Mouse (Mus musculus): ENCODE results near the gene Dglucy. TPM values are rescaled to one million over a fixed set of nuclear protein-coding genes. Genes with fewer than 3 reads are reported as not detected.
A peak's percentile ranks its signal among the peaks of the same experiment; 100 is the strongest.

Gene Dglucy
- polyA plus RNA-seq (2016; fragmentation: Nextera tagmentation; extraction: Ambion mirVana) = 0.06 and 0.10 TPM in 2 replicates

GRCm38 (mm10) chr12:100778934-100779865, at the start of gene Dglucy:
TSS of gene Dglucy (plus strand) at chr12:100779057.
- 75% methylated on average over 12 of the region's 12 CpGs for WGBS

GRCm38 (mm10) chr12:100735156-100735555, 43.7 kb upstream of the Dglucy start:
- DNase-seq (ENCODE audit: low spot score) = no peak
- H3K27ac ChIP-seq (replicated peaks) = no peak overlapping the region
- WGBS = 71% methylated on average over 5 of the region's 5 CpGs
- no peak overlapping the region for H3K4me3 ChIP-seq
- no peaks in the 10 kb centered on the region for H3K9me3 ChIP-seq (replicated peaks)
- H3K4me1 ChIP-seq = no peaks in the 10 kb centered on the region
- no peaks in the 10 kb centered on the region for H3K27me3 ChIP-seq (ENCODE audit: low read depth, poor library complexity, severe bottlenecking)
- no peaks in the 10 kb centered on the region for H3K36me3 ChIP-seq

More at GRCm38 (mm10) chr12:100778934-100779865, at the start of gene Dglucy:
- Histone ChIP-seq H3K36me3 (no peaks in the 10 kb centered on the region), H3K27ac (replicated peaks) (peak within 1 kb of the TSS; percentile 52; the same call in 1 of the 2 replicates), H3K27me3 (ENCODE audit: low read depth, poor library complexity, severe bottlenecking) (no peaks in the 10 kb centered on the region), H3K9me3 (replicated peaks) (no peaks in the 10 kb centered on the region), H3K4me3 (no peak within 1 kb of the TSS), H3K4me1 (peaks cover 6% of the 10 kb centered on the region)
- no peak for DNase-seq (ENCODE audit: low spot score)

- no peaks in the 10 kb centered on the region for H3K36me3 ChIP-seq
- 84% methylated on average over 2 of the region's 2 CpGs for WGBS
These were observed 43.3 kb upstream of the Dglucy start for GRCm38 (mm10) chr12:100735581-100735980.

GRCm38 (mm10) chr12:100738498-100738897, 40.4 kb upstream of the Dglucy start:
- no peak for DNase-seq (ENCODE audit: low spot score)
- 70% methylated on average over 3 of the region's 3 CpGs for WGBS
- no peaks in the 10 kb centered on the region for H3K36me3 ChIP-seq
- H3K27ac ChIP-seq (replicated peaks) = no peak overlapping the region
- H3K27me3 ChIP-seq (ENCODE audit: low read depth, poor library complexity, severe bottlenecking) = no peaks in the 10 kb centered on the region
- no peaks in the 10 kb centered on the region for H3K4me1 ChIP-seq
- H3K9me3 ChIP-seq (replicated peaks) = no peaks in the 10 kb centered on the region
- H3K4me3 ChIP-seq = no peak overlapping the region

More at GRCm38 (mm10) chr12:100735581-100735980, 43.3 kb upstream of the Dglucy start:
- H3K27me3 ChIP-seq (ENCODE audit: low read depth, poor library complexity, severe bottlenecking) = no peaks in the 10 kb centered on the region
- H3K27ac ChIP-seq (replicated peaks) = no peak overlapping the region
- no peaks in the 10 kb centered on the region for H3K4me1 ChIP-seq
- DNase-seq (ENCODE audit: low spot score) = no peak
- H3K9me3 ChIP-seq (replicated peaks) = no peaks in the 10 kb centered on the region
- H3K4me3 ChIP-seq = no peak overlapping the region

- Histone ChIP-seq H3K27me3 (ENCODE audit: low read depth, poor library complexity, severe bottlenecking) (no peaks in the 10 kb centered on the region), H3K36me3 (no peaks in the 10 kb centered on the region), H3K4me1 (no peaks in the 10 kb centered on the region), H3K9me3 (replicated peaks) (no peaks in the 10 kb centered on the region), H3K27ac (replicated peaks) (no peak overlapping the region), H3K4me3 (no peak overlapping the region)
- DNase-seq (ENCODE audit: low spot score) = no peak
- 73% methylated on average over 4 of the region's 4 CpGs for WGBS
These were observed 39.8 kb upstream of the Dglucy start for GRCm38 (mm10) chr12:100739011-100739570.

DNA sequence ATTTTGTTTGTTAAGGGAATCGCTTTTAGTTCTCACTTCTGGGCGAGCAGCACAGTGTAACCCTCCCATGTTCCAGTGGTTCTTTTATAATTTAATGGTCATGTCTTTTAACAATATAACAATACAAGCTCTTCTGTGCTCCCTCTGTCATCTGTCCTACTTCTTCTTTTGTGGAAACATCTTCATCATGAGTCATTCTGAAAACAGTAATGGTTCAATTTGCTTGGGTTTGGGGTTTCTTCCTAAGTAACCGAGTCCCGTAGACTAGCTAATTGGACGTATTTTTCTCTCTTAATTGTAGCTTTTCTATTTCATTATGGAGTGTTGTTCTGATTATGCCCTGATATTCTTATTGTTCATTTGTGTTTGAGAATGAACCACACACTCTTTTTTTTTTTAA, 38.5 kb upstream of the Dglucy start:
- Histone ChIP-seq H3K4me3 (no peak overlapping the region), H3K9me3 (replicated peaks) (no peaks in the 10 kb centered on the region), H3K4me1 (no peaks in the 10 kb centered on the region), H3K27ac (replicated peaks) (no peak overlapping the region), H3K27me3 (ENCODE audit: low read depth, poor library complexity, severe bottlenecking) (no peaks in the 10 kb centered on the region), H3K36me3 (no peaks in the 10 kb centered on the region)
- DNase-seq (ENCODE audit: low spot score) = no peak
- WGBS = 94% methylated on average over 5 of the region's 5 CpGs

DNA sequence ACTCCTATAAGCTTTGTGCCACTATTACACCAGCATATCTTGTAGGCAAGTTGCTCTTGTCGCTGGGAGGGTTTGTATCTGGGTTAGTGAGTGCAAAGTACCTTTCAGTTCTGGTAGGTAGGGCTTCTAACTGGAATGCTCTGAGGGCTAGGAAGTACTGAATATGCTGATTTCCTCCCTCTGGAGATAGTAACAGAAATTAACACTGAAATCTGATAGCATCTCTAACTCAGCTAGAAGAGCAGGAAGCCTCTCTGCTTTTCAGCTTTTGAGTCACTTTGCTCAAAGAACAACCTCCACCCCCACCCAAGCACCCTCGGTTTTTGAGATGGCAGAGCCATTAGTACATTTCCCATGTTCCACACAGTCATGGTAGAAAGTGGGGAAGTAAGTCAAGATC, 36.4 kb upstream of the Dglucy start:
- no peak overlapping the region for H3K4me3 ChIP-seq

DNA sequence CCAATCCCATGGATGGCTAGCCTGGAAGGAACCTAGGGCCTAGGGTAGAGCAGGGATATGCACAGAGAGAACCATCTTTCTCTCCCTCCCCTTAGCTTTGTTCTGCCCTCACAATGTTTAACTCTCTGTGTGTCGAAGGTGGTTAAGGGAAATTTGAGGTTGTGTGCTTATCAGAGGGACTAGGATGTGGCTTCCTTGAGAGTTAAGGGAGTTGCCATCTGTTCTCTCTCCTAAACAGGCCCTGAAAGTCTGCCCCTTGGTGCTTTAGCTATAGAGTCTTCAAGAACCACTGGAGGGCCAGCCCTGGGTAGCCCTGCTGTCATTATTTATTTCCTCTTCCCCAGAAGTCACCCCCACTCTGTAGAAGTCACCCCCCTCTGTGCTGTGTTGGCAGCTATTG, 25.9 kb upstream of the Dglucy start:
- DNase-seq (ENCODE audit: low spot score) = no peak
- Histone ChIP-seq H3K27ac (replicated peaks) (no peak overlapping the region), H3K27me3 (ENCODE audit: low read depth, poor library complexity, severe bottlenecking) (no peaks in the 10 kb centered on the region), H3K36me3 (no peaks in the 10 kb centered on the region), H3K4me1 (peaks cover 15% of the 10 kb centered on the region), H3K9me3 (replicated peaks) (no peaks in the 10 kb centered on the region), H3K4me3 (no peak overlapping the region)
- WGBS = 81% methylated on average over 1 of the region's 1 CpGs

More for the DNA sequence above, 36.4 kb upstream of the Dglucy start:
- WGBS = 75% methylated on average over 2 of the region's 2 CpGs
- Histone ChIP-seq H3K27me3 (ENCODE audit: low read depth, poor library complexity, severe bottlenecking) (no peaks in the 10 kb centered on the region), H3K27ac (replicated peaks) (no peak overlapping the region), H3K4me1 (no peaks in the 10 kb centered on the region), H3K36me3 (no peaks in the 10 kb centered on the region), H3K9me3 (replicated peaks) (no peaks in the 10 kb centered on the region)
- DNase-seq (ENCODE audit: low spot score) = no peak

DNA sequence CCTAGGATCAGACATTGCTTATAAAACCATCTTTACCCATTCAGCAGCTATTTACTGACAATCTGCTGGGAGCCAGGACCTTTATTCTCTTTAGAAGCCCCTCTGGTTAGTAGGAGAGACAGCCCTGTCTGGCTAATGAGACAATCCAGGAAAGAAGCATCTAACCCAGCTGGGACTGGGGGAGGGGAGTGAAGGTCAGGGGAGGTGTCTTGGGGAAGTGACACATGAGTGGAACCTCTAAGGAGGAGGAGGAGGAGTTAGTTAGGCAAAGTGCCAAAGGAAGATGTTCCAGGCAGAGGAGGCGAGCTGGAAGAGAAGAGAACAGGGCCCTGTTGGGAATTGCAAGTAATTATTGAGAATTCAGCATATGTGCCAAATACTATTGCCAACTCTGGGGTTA, 25.1 kb upstream of the Dglucy start:
- DNase-seq (ENCODE audit: low spot score) = no peak
- Histone ChIP-seq H3K27ac (replicated peaks) (no peak overlapping the region), H3K9me3 (replicated peaks) (no peaks in the 10 kb centered on the region), H3K4me1 (peaks cover 15% of the 10 kb centered on the region), H3K36me3 (no peaks in the 10 kb centered on the region), H3K4me3 (no peak overlapping the region), H3K27me3 (ENCODE audit: low read depth, poor library complexity, severe bottlenecking) (no peaks in the 10 kb centered on the region)
- 77% methylated on average over 1 of the region's 1 CpGs for WGBS

- peak overlapping the region; percentile 46 for H3K27ac ChIP-seq (replicated peaks)
- no peak overlapping the region for H3K4me3 ChIP-seq
- no peaks in the 10 kb centered on the region for H3K9me3 ChIP-seq (replicated peaks)
- peak; percentile 14 for DNase-seq (ENCODE audit: low spot score)
- H3K27me3 ChIP-seq (ENCODE audit: low read depth, poor library complexity, severe bottlenecking) = no peaks in the 10 kb centered on the region
- H3K36me3 ChIP-seq = no peaks in the 10 kb centered on the region
- H3K4me1 ChIP-seq = peaks cover 15% of the 10 kb centered on the region
- WGBS = 36% methylated on average over 4 of the region's 4 CpGs
These were observed 21.4 kb upstream of the Dglucy start for GRCm38 (mm10) chr12:100757427-100757826.

DNA sequence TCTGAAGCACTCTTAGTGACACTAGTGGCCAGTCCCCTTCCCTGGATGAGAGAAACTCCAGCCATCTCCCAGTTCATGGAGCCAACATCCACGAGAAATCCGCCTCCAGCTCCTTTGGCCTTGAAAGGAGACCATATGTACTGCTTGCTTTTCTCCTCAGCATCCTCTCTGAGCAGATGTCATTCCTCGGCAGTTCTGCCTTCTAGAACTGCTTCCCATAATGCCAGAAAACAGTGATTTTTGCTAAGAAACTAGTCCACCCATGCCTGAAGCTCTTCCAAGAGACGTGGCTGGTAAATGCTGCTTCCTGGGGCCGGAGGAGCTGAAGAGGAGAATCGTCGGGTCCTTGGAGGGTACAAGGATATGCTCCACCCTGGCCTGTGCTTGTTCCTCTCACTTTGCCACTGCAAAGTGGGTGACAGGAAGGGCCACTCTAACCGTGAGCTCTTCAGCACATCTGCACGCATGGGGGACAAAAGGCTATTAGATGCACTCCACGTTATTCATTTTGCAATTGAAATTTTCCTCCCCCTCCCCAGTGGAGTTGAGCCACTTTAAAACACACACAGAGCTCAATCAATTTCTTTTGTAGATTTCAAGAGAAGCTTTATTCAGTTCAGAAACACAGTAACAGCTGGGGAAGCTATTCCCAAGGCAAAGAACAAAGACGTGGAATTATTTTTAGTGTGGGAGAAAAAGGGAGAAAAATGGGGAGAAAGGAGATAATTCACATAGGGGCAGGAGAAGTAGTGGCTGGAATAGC, 16.0 kb upstream of the Dglucy start:
- H3K27me3 ChIP-seq (ENCODE audit: low read depth, poor library complexity, severe bottlenecking) = no peaks in the 10 kb centered on the region
- no peaks in the 10 kb centered on the region for H3K9me3 ChIP-seq (replicated peaks)
- no peak overlapping the region for H3K27ac ChIP-seq (replicated peaks)
- no peak overlapping the region for H3K4me3 ChIP-seq
- WGBS = 78% methylated on average over 11 of the region's 11 CpGs
- no peak for DNase-seq (ENCODE audit: low spot score)
- peaks cover 13% of the 10 kb centered on the region for H3K4me1 ChIP-seq
- H3K36me3 ChIP-seq = no peaks in the 10 kb centered on the region

GRCm38 (mm10) chr12:100764329-100765018, 14.4 kb upstream of the Dglucy start:
- Histone ChIP-seq H3K4me1 (peaks cover 12% of the 10 kb centered on the region; the same call in 1 of the 2 replicates), H3K9me3 (replicated peaks) (no peaks in the 10 kb centered on the region), H3K27me3 (ENCODE audit: low read depth, poor library complexity, severe bottlenecking) (no peaks in the 10 kb centered on the region), H3K36me3 (no peaks in the 10 kb centered on the region), H3K27ac (replicated peaks) (no peak overlapping the region), H3K4me3 (no peak overlapping the region)
- 78% methylated on average over 13 of the region's 13 CpGs for WGBS
- no peak for DNase-seq (ENCODE audit: low spot score)
